Mouse (Mus musculus) right cerebral cortex, postnatal 25 days (tissue): ENCODE measurements around the gene Supt4a.

Experiments
- DNase-seq: peaks from one replicate; pipeline ENCODE4 v3.0.0; 2022

Supt4a gene

GRCm38 (mm10) chr11:87772354-87772753 is 35.0 kb downstream of the Supt4a start:
- no peak for DNase-seq

- peak; percentile 68 for DNase-seq
Measured at GRCm38 (mm10) chr11:87778100-87778765, 40.9 kb downstream of the Supt4a start.

- DNase-seq: no peak
Measured at GRCm38 (mm10) chr11:87778915-87779314, 41.6 kb downstream of the Supt4a start.

- no peak for DNase-seq
Measured at GRCm38 (mm10) chr11:87779392-87779791, 42.0 kb downstream of the Supt4a start.

GRCm38 (mm10) chr11:87780130-87780529 is 42.8 kb downstream of the Supt4a start:
- DNase-seq: no peak

- DNase-seq: no peak
Measured at GRCm38 (mm10) chr11:87790088-87790487, 52.7 kb downstream of the Supt4a start.
